Mouse (Mus musculus) spleen, postnatal 36 days (tissue): ENCODE measurements around the gene Erbb2.

ENCODE experiments used
- DNase-seq, 2 experiments: peaks; one replicate each; pipeline ENCODE4 v3.0.0; 2022; ENCODE audit warnings: low spot score in 2 of 2, mixed read lengths in 1 of 2

Erbb2 gene

GRCm38 (mm10) chr11:98385638-98386585 is 26.4 kb upstream of the Erbb2 start, which contains the start of gene Pnmt:
Gene Pnmt, plus strand, starts transcription at chr11:98386450.
- no peak for DNase-seq

GRCm38 (mm10) chr11:98386596-98386995 is 25.7 kb upstream of the Erbb2 start:
- DNase-seq = no peak

- no peak for DNase-seq
These were observed 25.2 kb upstream of the Erbb2 start for GRCm38 (mm10) chr11:98387056-98387577.

- no peak for DNase-seq
These were observed 24.0 kb upstream of the Erbb2 start for GRCm38 (mm10) chr11:98388282-98388681.

- DNase-seq = peak; percentile 34 to 49
These were observed 23.0 kb upstream of the Erbb2 start for GRCm38 (mm10) chr11:98389221-98389780.

- no peak for DNase-seq
These were observed 22.1 kb upstream of the Erbb2 start for GRCm38 (mm10) chr11:98390141-98390540.

GRCm38 (mm10) chr11:98392034-98392433 is 20.2 kb upstream of the Erbb2 start:
- no peak for DNase-seq

GRCm38 (mm10) chr11:98392645-98393044 is 19.6 kb upstream of the Erbb2 start:
- peak; percentile 32 to 38 for DNase-seq

- peak; percentile 53 to 54 for DNase-seq
These were observed 19.0 kb upstream of the Erbb2 start for GRCm38 (mm10) chr11:98393317-98393716.

- no peak for DNase-seq
These were observed 18.0 kb upstream of the Erbb2 start for GRCm38 (mm10) chr11:98394301-98394700.

- peak; percentile 22 to 27 for DNase-seq
These were observed 17.2 kb upstream of the Erbb2 start for GRCm38 (mm10) chr11:98395041-98395440.

GRCm38 (mm10) chr11:98397946-98398345 is 14.3 kb upstream of the Erbb2 start:
- no peak for DNase-seq

GRCm38 (mm10) chr11:98400161-98400726 is 12.0 kb upstream of the Erbb2 start, which contains the start of gene Pgap3:
Gene Pgap3, minus strand, starts transcription at chr11:98400490.
- DNase-seq = peak; percentile 87 to 89

- no peak for DNase-seq
These were observed 11.5 kb upstream of the Erbb2 start for GRCm38 (mm10) chr11:98400816-98401215.

GRCm38 (mm10) chr11:98406621-98407020 is 5.6 kb upstream of the Erbb2 start:
- no peak for DNase-seq

- DNase-seq = no peak
These were observed 3.4 kb upstream of the Erbb2 start for GRCm38 (mm10) chr11:98408872-98409271.

GRCm38 (mm10) chr11:98409341-98409822 is 2.9 kb upstream of the Erbb2 start:
- DNase-seq = no peak

- DNase-seq = no peak
These were observed 579 bp downstream of the Erbb2 start for GRCm38 (mm10) chr11:98412797-98413301.

GRCm38 (mm10) chr11:98413731-98414130 is 1.5 kb downstream of the Erbb2 start:
- DNase-seq = no peak

- no peak for DNase-seq
These were observed 1.9 kb downstream of the Erbb2 start for GRCm38 (mm10) chr11:98414162-98414561.

- DNase-seq = no peak
These were observed 4.8 kb downstream of the Erbb2 start for GRCm38 (mm10) chr11:98417074-98417473.

GRCm38 (mm10) chr11:98418273-98418672 is 6.0 kb downstream of the Erbb2 start:
- no peak for DNase-seq
